Mouse (Mus musculus): Measurements from ENCODE around the gene Lgsn. TPM values are rescaled to one million over a fixed set of nuclear protein-coding genes. Genes with fewer than 3 reads are reported as not detected.

Gene Lgsn
- not detected in 2 replicates for polyA plus RNA-seq (2012; rRNA removed; ENCODE audit: low replicate concordance)

GRCm38 (mm10) chr1:31176101-31176500 lies at the start of gene Lgsn:
Lgsn (plus strand) TSS chr1:31176401.

GRCm38 (mm10) chr1:31222564-31222963 lies 46.4 kb downstream of the Lgsn start, which contains the start of the genes 4931428L18Rik and Pih1d3:
4931428L18Rik (minus strand) TSS chr1:31222684.
Pih1d3 (plus strand) TSS chr1:31222838.

Other genes with a start within 250 kb of the Lgsn start
- gene AC153137.1, start 198.4 kb upstream of the Lgsn start, polyA plus RNA-seq (2012; rRNA removed; ENCODE audit: low replicate concordance), result not detected in 2 replicates
- gene 4931428L18Rik, start 46.3 kb downstream of the Lgsn start, polyA plus RNA-seq (2012; rRNA removed; ENCODE audit: low replicate concordance), result 0.78 TPM in 1 of 2 replicates, not detected in the other
- gene Pih1d3, start 46.4 kb downstream of the Lgsn start, polyA plus RNA-seq (2012; rRNA removed; ENCODE audit: low replicate concordance), result not detected in 2 replicates